Mouse (Mus musculus) lung, embryonic 16.5 days (tissue): ENCODE measurements around the gene Epha4. TPM values are rescaled to one million over a fixed set of nuclear protein-coding genes. Genes with fewer than 3 reads are reported as not detected.

Experiments
- ATAC-seq: fragments of 200-750 bp; cut with Nextera tagmentation; 2 replicates; pipeline ENCODE4 v1.8.0; 2017; ENCODE audit warnings: low read depth, mild to moderate bottlenecking, moderate library complexity
- H3K27ac ChIP-seq: fragments of 300-500 bp; sonication (generic); 2 replicates; pipeline ENCODE4 v1.5.1; 2014; ENCODE audit warnings: mild to moderate bottlenecking, control low read depth, low read length
- H3K27me3 ChIP-seq: fragments of 300-500 bp; sonication (generic); 2 replicates; pipeline ENCODE4 v1.6.1; 2014; ENCODE audit warnings: low read depth, low read length, mixed read lengths; ENCODE audit not compliant: control insufficient read depth, insufficient read depth
- H3K36me3 ChIP-seq: fragments of 300-500 bp; sonication (generic); 2 replicates; pipeline ENCODE4 v1.6.1; 2014; ENCODE audit warnings: low read length; ENCODE audit not compliant: control insufficient read depth, insufficient read depth
- H3K4me1 ChIP-seq: fragments of 300-500 bp; sonication (generic); replicated peaks from 2 replicates; pipeline ENCODE4 v1.6.1; 2014; ENCODE audit warnings: low read length, mixed read lengths; ENCODE audit not compliant: control insufficient read depth, insufficient read depth
- H3K4me2 ChIP-seq: fragments of 300-500 bp; sonication (generic); 2 replicates; pipeline ENCODE4 v1.6.1; 2014; ENCODE audit warnings: low read depth, low read length, control low read depth
- H3K4me3 ChIP-seq: fragments of 300-500 bp; sonication (generic); 2 replicates; pipeline ENCODE4 v1.5.1; 2014; ENCODE audit warnings: mild to moderate bottlenecking, low read length, control low read depth
- H3K9ac ChIP-seq: fragments of 300-500 bp; sonication (generic); 2 replicates; pipeline ENCODE4 v1.6.1; 2014; ENCODE audit warnings: low read length, control low read depth
- H3K9me3 ChIP-seq: fragments of 300-500 bp; sonication (generic); 2 replicates; pipeline ENCODE4 v1.6.1; 2016; ENCODE audit warnings: low read length; ENCODE audit not compliant: control insufficient read depth
- WGBS: fragments of 180-500 bp; shearing (Covaris S2); extraction: QIAGEN DNeasy Blood & Tissue Kit; methylation state at CpG from one replicate; pipeline ENCODE4 v1.1.7; 2014; 5-methylcytosine and 5-hydroxymethylcytosine counted together
- polyA plus RNA-seq: library from polyadenylated mRNA; unstranded; fragments of >200 nt; fragmentation: Nextera tagmentation; extraction: Ambion mirVana; gene quantifications from 2 replicates; pipeline ENCODE4 v1.2.1, GENCODE M21; 2015

Gene Epha4
- polyA plus RNA-seq, 1 experiment from 2014 or later, result 17.3 TPM

DNA sequence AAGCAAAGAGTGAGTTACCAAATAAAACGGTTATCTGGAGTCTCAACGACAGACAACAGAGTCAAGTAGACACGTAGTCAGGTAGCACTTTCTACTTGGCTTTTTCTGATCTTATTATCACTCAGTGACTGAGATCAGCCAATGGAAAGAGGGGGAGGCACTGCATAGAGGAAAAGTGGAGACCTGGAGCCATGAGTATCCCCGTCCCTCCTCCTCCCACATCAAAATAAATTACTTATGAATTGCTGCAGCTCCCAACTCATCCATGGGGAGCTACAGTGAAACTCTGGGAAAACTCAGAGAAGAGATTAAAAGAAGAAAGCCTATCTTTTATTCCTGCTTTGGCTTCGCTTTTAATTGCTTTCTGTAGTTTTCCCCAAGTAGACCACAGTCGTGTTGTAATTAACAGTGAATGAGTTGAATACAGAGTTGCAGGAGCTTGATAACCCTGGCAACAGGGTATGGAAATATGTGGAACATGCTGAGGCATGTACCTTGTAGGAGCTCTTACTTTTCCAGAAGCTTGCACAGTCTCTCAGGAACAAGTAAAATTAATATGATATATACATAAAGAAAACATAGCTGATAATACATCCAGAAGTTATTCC is 17.8 kb upstream of the Epha4 start:
- Histone ChIP-seq H3K4me3 (no peak overlapping the region), H3K9me3 (no peaks in the 10 kb centered on the region), H3K27me3 (no peaks in the 10 kb centered on the region), H3K36me3 (no peaks in the 10 kb centered on the region), H3K4me1 (peaks cover 2% of the 10 kb centered on the region; the same call in 1 of the 2 replicates), H3K27ac (no peak overlapping the region; the same call in 1 of the 2 replicates), H3K4me2 (no peak overlapping the region), H3K9ac (no peak overlapping the region)
- 40% methylated on average over 6 of the region's 6 CpGs for WGBS
- no peak for ATAC-seq

- Histone ChIP-seq H3K4me2 (no peak overlapping the region), H3K4me1 (peaks cover 2% of the 10 kb centered on the region; the same call in 1 of the 2 replicates), H3K36me3 (no peaks in the 10 kb centered on the region), H3K9me3 (no peaks in the 10 kb centered on the region), H3K27ac (no peak overlapping the region), H3K9ac (no peak overlapping the region), H3K27me3 (no peaks in the 10 kb centered on the region), H3K4me3 (no peak overlapping the region)
- peak; percentile 74 for ATAC-seq
- 44% methylated on average over 5 of the region's 5 CpGs for WGBS
Observed at GRCm38 (mm10) chr1:77531934-77532575, 17.2 kb upstream of the Epha4 start.

DNA sequence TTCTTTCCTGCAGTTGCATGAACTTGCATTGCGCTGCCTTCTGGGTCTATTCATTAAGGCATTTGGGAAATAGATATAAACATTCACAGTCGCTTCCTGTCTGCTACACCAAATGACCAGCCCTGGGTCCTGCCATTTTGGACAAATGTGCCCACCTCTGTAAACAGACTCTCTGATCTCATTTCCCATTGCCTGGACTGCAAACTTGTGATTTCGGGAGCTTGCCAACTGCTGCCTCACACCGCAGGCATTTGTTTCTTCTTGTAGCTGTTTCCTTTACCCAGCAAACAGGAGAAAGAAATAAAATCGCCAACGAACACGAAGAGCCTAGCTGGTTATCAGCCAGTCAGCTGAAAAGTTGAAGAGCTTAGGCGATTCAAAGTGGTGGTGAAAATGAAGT is 10.2 kb upstream of the Epha4 start:
- Histone ChIP-seq H3K4me2 (no peak overlapping the region), H3K9ac (no peak overlapping the region), H3K4me1 (peaks cover 5% of the 10 kb centered on the region), H3K36me3 (no peaks in the 10 kb centered on the region), H3K27me3 (no peaks in the 10 kb centered on the region), H3K9me3 (no peaks in the 10 kb centered on the region), H3K27ac (0 out of 2 replicates have a peak overlapping the region, but pooled peaks have one; percentile 6), H3K4me3 (no peak overlapping the region)
- 33% methylated on average over 8 of the region's 8 CpGs for WGBS
- ATAC-seq, result peak; percentile 45; the same call in 1 of the 2 replicates

- no peak overlapping the region for H3K4me3 ChIP-seq
- H3K4me1 ChIP-seq, result peaks cover 5% of the 10 kb centered on the region
- no peak for ATAC-seq
- H3K36me3 ChIP-seq, result no peaks in the 10 kb centered on the region
- no peaks in the 10 kb centered on the region for H3K9me3 ChIP-seq
- H3K27ac ChIP-seq, result no peak overlapping the region
- H3K27me3 ChIP-seq, result no peaks in the 10 kb centered on the region
- 45% methylated on average over 2 of the region's 2 CpGs for WGBS
- no peak overlapping the region for H3K4me2 ChIP-seq
- H3K9ac ChIP-seq, result no peak overlapping the region
Observed at GRCm38 (mm10) chr1:77523354-77523753, 8.5 kb upstream of the Epha4 start.

DNA sequence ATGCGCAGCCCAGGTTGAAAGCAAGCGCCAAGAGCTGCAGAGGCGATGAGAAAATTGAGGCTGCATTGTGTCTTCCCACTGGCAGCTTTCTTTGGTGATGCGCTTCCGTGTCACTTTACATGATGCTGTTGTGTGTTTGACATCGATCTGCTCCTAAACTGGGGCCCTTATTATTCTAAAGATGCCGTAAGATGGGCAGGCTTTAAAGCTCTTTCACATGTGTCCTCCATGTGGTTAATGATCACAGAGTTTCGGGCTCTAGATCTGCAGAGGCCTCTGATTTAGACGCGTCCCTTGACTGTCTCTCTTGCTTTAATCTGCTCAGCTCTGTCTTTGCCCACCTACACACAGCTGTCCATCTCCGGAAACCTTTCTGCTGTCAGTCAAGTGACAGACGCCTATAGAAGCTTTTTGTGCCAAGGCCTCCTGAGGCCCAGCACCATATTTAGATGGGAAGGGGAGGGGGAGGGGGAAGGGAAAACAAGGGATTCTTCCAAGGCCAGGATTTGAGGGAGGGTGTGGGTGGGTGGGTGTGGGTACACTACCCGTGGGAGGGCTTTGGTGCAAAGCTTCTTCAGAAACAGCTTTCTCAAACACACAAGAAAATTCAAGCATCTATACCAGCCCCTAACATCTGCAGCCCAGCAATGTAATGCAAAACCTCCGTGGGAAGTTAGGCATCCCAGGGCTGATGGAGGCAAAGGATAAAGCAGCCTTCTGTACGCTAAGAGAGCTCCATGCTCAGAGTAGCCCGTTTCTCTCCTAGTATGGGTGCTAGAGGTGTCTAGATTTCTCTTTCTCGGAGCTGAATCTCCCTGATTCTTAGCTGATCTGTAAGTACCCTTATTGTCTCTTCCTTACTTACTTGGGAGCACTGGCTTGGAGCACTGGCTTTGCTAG is 7.0 kb upstream of the Epha4 start:
- no peak overlapping the region for H3K4me2 ChIP-seq
- ATAC-seq, result no peak

DNA sequence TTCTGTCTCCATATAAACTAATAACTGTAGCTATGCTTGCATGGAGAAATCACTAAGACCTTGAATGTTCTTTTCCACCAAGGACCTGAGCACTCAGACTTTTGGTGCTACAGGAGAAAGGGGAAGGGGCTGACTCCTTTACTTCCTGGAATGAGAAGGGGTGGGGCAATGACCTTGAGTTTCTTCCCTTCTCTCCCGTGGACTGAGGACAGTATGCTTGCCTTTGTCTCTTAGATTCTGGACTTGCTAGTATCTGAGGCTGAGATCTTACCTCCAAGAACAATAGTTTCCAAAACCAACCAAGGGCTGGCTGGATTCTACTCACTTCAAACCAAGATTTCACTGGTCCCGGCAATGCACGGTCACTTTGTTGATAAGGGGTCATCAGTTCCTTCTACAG is 3.8 kb upstream of the Epha4 start:
- H3K9me3 ChIP-seq, result no peaks in the 10 kb centered on the region
- no peaks in the 10 kb centered on the region; the same call in 1 of the 2 replicates for H3K27me3 ChIP-seq
- 0 out of 2 replicates have a peak, but pooled peaks cover 8% of the 10 kb centered on the region for H3K4me1 ChIP-seq
- 70% methylated on average over 3 of the region's 3 CpGs for WGBS
- H3K27ac ChIP-seq, result no peak overlapping the region
- no peak overlapping the region for H3K4me2 ChIP-seq
- no peak overlapping the region for H3K4me3 ChIP-seq
- ATAC-seq, result no peak
- no peaks in the 10 kb centered on the region for H3K36me3 ChIP-seq
- no peak overlapping the region for H3K9ac ChIP-seq

More for the DNA sequence above, 7.0 kb upstream of the Epha4 start:
- no peaks in the 10 kb centered on the region for H3K36me3 ChIP-seq
- H3K9ac ChIP-seq, result no peak overlapping the region
- no peak overlapping the region for H3K27ac ChIP-seq
- H3K4me3 ChIP-seq, result no peak overlapping the region
- no peaks in the 10 kb centered on the region for H3K27me3 ChIP-seq
- no peaks in the 10 kb centered on the region for H3K9me3 ChIP-seq
- peaks cover 5% of the 10 kb centered on the region for H3K4me1 ChIP-seq
- 39% methylated on average over 15 of the region's 17 CpGs for WGBS

DNA sequence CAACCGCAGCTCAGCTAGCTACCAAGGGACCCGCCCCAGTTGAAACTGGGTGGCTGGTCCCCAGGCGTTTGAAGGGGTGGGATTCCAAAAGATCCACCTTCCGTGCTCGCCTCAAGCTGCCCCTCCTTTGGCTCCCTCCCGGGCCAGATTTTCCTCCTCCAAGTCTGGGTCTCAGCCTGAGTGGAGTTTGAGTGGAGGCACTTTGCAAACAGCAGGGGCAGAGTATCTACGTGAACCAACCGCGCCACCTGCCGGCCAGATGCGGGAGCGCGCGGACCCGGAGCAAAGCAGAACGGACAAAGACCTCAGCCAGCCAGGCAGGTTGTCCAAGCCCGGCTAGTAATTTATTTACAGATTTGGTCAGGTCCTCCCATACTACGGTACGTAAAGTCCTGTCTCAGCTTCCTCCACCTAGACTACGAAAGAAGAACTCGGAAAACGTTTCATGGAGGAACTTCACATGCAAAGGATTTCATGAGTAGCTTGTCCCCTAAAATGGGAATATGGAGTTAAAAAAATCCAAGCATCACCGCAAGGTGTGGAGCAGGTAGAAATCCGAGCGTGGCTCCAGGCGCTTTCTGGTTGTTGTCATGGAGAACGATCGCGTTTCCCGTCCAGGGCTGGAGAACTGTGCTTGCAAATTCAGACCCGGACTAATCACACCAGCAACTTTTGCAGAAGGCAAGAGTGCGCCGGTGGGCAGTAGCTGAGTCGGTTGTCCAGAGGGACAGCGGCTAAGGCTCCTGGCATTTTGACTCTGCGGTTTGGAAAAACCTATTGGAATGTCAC is 1.5 kb upstream of the Epha4 start:
- H3K4me2 ChIP-seq, result peak overlapping the region; percentile 93
- WGBS, result under 1% methylated on average over 36 of the region's 36 CpGs
- no peaks in the 10 kb centered on the region for H3K36me3 ChIP-seq
- peaks cover 6% of the 10 kb centered on the region; the same call in 1 of the 2 replicates for H3K27me3 ChIP-seq
- peak overlapping the region; percentile 61 for H3K4me3 ChIP-seq
- no peaks in the 10 kb centered on the region for H3K9me3 ChIP-seq
- ATAC-seq, result peak; percentile 64
- H3K27ac ChIP-seq, result peak overlapping the region; percentile 80
- H3K4me1 ChIP-seq, result peaks cover 17% of the 10 kb centered on the region
- peak overlapping the region; percentile 67 for H3K9ac ChIP-seq

DNA sequence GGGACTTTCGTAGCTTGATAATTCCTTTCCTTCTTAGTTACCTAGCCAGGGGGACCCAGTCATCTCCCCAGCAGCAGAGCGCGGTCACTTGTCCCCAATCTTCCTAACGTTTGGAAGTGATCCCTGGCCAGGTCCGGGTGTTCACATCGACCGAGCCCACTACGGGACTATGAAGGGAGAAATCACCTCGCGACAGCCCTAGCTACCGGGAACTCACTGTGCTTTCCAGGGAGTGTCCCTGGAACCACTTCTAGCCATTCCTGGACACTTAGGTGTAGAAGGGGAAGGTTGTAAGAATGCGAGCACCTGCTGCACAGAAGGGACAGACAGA is 728 bp upstream of the Epha4 start:
- H3K4me3 ChIP-seq, result peak overlapping the region; percentile 61
- ATAC-seq, result peak; percentile 15
- no peaks in the 10 kb centered on the region for H3K9me3 ChIP-seq
- H3K4me1 ChIP-seq, result peaks cover 17% of the 10 kb centered on the region
- H3K4me2 ChIP-seq, result peak overlapping the region; percentile 93
- peak overlapping the region; percentile 80 for H3K27ac ChIP-seq
- peaks cover 6% of the 10 kb centered on the region; the same call in 1 of the 2 replicates for H3K27me3 ChIP-seq
- H3K9ac ChIP-seq, result peak overlapping the region; percentile 67
- H3K36me3 ChIP-seq, result no peaks in the 10 kb centered on the region
- WGBS, result 2% methylated on average over 12 of the region's 12 CpGs
